Mouse (Mus musculus) retina, postnatal 7 days (tissue): ENCODE data around the gene Cmip.

Source experiments
- DNase-seq: peaks from one replicate; pipeline ENCODE4 v3.0.0-alpha.2; 2012; ENCODE audit warnings: low read depth, low spot score

Cmip gene

DNA sequence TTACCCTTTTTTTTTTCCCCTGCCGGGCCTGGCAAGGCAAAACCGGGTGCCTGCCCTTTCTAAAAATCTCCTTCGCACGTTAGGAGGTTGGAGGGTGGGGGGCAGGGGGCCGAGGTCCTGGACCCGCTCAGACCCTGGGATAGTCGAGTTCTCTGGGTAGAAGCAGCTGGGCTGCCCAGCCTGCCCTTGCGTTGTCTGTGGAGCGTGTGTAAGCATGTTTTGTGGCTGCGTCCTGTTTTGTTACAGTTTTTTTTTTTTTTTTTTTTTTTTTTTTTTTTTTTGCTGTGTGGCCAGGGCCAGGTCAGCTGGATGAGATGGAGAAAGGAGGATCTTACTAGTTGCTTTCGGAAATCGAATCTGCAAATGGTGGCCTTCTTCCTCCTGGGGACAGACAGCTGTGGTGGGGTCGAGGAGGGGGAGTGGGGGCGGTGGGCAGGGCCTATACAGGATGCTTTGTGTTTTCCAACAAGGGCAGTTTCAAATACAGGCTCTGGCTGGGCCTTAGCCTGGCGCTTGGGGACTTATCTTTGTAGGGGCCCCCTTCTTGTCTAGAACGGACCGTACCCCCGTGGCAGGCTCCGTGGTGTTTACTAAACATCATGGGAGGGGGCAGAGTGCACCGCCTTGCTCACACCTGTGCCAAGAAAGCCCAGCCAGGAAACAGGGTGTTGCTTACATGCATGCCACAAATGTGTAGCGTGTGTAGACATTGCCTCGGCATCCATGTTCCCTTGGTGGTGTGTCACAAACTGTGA lies 1.1 kb downstream of the Cmip start:
- DNase-seq = no peak

- no peak for DNase-seq
Observed at GRCm38 (mm10) chr8:117258576-117259040, 1.7 kb downstream of the Cmip start.

DNA sequence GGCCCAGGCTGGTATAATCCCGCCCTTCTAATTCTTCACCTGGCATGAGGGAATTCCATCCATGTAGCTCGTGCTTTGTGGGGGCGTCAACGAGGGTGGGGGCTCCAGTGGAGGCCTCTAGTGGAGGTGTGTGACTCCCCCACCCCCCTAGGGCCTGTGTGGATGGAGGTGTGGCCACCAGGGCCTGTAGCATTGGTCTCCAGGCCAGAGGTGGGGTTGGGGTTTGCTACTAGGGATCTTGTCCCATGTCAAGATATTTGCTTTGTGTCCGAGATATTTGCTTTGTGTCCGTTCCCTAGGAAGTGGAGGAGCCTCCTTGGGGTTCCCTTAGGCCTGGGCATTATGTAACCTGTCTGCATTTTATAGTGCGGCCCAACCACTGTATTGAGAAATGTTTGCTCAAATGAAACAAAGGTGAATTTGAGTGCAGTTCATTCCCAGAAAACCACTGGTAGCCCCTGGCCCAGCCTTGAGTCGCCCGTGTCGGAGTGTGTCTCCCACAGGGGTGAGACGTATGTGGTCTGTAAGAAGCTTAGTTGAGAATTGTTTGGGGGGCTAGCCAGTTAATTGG lies 2.7 kb downstream of the Cmip start:
- no peak for DNase-seq

DNA sequence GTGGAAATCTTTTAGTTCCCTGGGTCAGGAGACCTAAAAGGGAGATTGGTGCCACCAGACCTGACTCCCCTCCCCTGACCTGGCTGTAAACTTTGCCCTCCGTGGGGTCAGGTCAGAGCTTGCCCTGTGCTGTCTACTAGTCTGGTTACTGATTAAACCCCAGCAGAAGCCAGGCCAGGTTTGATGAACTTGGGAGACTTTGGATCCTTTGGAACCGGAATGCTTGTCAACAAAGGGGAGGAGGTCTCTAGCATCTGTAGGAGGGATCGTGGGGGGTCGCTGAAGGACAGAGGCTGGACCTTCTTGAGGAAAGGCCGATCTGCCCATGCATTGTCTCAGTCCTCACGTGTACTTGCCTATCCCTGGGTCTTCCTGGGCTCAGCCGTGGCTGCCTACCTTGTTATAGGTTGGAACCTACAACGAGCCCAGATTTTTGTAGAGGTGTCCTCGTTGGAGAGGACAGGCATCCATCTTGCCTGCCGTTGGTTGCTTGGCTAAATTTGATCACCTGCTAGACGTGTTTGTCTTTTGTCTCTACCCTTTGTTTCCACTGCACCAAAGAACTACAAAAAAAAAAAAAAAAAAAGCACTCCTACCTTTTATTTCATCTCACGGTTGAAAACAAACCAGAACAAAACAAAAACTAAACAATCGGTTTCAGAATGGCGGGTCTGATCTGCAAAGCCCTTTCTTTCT lies 3.5 kb downstream of the Cmip start:
- DNase-seq = no peak

GRCm38 (mm10) chr8:117260930-117261475 lies 4.1 kb downstream of the Cmip start:
- no peak for DNase-seq

GRCm38 (mm10) chr8:117261702-117262101 lies 4.8 kb downstream of the Cmip start:
- DNase-seq = no peak

- DNase-seq = no peak
Observed at GRCm38 (mm10) chr8:117262685-117263084, 5.8 kb downstream of the Cmip start.

DNA sequence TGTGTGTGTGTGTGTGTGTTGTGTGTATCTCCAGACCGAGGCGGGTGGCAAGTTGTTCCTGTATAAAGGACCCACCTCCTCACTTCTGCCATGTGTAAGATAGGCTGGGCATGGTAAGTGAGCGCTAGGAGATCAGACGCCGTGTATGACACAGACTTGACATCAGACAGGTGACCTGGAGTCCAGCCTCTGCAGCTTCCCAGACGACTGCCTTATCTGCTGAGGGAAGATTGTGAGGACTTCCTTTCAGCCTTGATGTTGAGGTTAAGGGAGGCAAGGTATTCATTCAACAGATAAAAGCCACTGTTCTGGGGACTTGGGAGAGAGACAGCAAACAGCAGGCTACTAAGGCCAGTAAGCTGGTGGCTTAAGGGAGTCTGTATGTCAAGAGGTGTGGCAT lies 6.6 kb downstream of the Cmip start:
- no peak for DNase-seq

DNA sequence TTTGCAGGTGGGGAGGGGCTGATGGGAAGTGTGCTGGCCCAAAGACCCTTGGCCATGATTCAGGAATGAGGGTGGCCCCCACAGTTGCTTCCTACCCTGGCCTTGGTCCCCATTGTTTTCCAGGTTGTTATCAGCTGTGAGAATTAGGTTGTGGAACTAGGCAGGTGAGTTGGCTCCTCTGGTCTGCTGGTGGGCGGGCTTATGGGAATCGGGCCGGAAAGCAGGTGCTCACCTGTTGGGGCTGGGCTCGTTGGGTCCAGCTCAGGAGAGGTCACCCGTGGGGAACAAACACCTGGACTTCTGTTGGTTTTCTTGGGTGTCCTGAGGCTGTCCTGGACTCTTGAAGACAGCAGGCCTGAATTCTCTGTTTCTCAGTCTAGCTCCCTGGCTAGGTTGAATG lies 8.2 kb downstream of the Cmip start:
- no peak for DNase-seq

DNA sequence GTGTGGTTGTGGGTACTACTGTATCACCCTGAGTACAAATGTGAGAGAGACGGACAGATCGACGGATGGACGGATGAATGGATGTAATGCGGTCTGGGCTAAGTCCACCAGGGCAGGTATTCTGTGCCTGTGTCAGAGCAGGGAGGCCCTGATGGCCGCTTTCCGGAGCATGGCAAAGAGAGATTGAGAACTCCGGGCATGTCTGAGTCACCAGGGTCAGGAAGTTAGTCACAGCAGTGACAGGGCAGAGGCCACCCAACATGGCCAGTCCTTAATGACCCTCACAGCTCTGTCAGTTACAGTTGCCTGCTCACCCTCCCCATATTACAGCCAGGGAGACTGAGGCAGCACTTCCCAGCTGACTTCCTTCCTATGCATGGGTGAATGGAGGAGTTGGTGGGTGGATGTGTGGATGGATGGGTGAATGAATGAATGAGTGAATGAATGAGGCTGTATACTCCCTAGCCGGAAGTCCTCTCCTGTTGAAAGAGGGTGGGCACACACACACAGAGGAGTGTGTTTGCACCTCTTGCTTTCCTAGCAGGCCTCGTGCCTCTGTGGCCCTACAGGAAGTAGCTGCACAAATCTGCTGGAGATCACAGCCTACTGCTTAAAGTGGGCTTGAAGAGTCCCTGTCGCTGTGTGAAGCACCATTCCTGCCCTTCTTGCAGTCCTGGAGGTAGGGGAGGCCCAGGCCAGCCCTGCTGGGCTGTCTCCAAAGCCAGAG lies 10.7 kb downstream of the Cmip start:
- DNase-seq = no peak

GRCm38 (mm10) chr8:117278234-117278633 lies 21.4 kb downstream of the Cmip start:
- no peak for DNase-seq

DNA sequence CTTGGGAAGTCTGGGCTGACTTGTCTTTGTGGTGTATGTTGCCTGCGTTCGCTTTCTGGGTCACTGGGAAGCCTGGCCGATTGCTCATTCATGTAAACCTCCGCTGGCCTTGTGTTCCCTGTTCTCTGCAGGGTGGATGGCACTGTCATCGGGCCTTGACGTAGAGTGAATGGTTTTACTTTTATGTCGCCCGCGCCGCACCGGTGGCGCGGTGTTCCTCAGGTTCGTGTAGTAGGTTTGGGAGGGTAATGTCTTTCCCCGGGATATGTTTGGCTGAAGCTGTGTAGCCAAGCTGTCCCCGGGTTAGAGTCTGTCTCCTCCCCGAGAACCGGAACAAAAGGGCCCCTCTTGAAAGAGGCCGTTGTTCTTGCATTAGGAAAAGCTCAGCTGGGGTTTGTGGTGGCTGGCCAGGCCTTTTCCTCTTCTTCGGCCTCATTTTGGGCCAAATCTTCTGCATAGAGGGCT lies 21.8 kb downstream of the Cmip start:
- no peak for DNase-seq

GRCm38 (mm10) chr8:117280488-117280887 lies 23.6 kb downstream of the Cmip start:
- no peak for DNase-seq

GRCm38 (mm10) chr8:117281676-117282075 lies 24.8 kb downstream of the Cmip start:
- no peak for DNase-seq

DNA sequence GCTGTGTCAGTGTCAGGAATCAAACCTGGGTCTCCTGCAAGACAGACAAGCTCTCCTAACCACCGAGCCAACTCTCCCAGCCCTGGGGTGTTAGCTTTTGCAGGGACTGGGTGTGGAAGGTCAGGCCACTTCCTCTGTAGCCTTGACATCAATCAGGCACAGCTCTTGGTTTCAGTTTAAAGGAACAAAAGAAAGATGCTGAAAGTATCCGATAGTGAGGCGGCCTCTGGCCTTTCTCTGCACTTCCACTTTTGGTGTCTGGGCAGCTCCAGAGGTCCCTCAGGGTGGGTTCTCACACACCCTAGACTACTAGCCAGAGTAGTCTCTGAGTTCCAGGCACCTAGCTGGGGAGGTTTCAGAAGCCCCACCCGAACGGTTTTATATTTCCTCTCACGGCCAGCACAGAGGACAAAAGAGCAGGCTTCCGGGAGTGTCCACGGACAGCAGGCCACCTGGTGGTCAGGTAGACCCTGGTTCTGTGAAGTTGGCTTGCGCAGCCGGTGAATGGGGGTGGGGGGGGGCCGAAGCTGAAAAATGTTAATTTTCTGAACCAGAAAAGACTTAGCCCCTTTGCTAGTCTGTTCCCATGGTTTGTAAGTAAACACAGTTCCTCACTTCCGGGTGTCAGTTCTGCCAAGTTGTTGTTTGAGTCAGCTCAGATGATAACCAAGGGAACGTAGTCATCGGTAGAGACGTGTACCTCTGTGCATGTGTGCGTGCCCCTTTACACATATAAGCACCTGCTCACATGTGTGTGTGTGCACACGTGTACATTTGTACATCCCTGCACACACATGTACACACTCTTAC lies 25.5 kb downstream of the Cmip start:
- DNase-seq = no peak

- no peak for DNase-seq
Observed at GRCm38 (mm10) chr8:117284768-117285484, 28.1 kb downstream of the Cmip start.

DNA sequence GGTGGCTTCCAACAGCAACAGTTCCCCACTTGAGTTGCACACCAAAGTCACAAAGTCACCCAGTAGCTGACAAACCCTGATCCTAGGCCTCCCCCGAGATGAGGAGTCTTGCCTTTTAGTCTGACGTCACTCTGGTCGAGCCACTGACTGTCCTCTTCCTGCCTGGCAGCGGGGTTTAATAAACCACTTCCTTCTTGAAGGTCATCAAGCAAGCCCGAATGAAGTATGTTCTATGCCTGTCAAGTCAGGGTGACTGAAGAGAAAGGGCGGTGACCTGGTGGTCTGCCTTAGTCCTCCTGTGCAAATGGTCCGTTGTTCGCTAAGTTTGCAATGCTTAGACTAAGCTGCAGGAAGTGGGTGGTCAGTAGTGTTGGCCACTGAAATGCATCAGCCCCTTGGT lies 31.1 kb downstream of the Cmip start:
- DNase-seq = no peak

GRCm38 (mm10) chr8:117289016-117289415 lies 32.2 kb downstream of the Cmip start:
- no peak for DNase-seq

GRCm38 (mm10) chr8:117290506-117290905 lies 33.6 kb downstream of the Cmip start:
- no peak for DNase-seq

- no peak for DNase-seq
Observed at GRCm38 (mm10) chr8:117292262-117292661, 35.4 kb downstream of the Cmip start.
